Mouse (Mus musculus) neural tube, embryonic 15.5 days (tissue): Measurements from ENCODE around the gene Tppp3. TPM values are rescaled to one million over a fixed set of nuclear protein-coding genes. Genes with fewer than 3 reads are reported as not detected.

Experiments used
- ATAC-seq: fragments of 200-750 bp; cut with Nextera tagmentation; 2 replicates; pipeline ENCODE4 v1.8.0; 2017; ENCODE audit warnings: mild to moderate bottlenecking, moderate TSS enrichment, moderate library complexity; ENCODE audit not compliant: low FRiP score
- H3K27ac ChIP-seq: fragments of 300-500 bp; sonication (generic); replicated peaks from 2 replicates; pipeline ENCODE4 v1.5.1; 2015; ENCODE audit warnings: mild to moderate bottlenecking, inconsistent platforms
- H3K27me3 ChIP-seq: fragments of 300-500 bp; sonication (generic); replicated peaks from 2 replicates; pipeline ENCODE4 v1.6.1; 2015; ENCODE audit warnings: inconsistent platforms
- H3K36me3 ChIP-seq: fragments of 300-500 bp; sonication (generic); 2 replicates; pipeline ENCODE4 v1.6.1; 2015; ENCODE audit warnings: inconsistent platforms
- H3K4me1 ChIP-seq: fragments of 300-500 bp; sonication (generic); 2 replicates; pipeline ENCODE4 v1.6.1; 2015; ENCODE audit warnings: inconsistent platforms
- H3K4me2 ChIP-seq: fragments of 300-500 bp; sonication (generic); 2 replicates; pipeline ENCODE4 v1.6.1; 2015; ENCODE audit warnings: inconsistent platforms, mild to moderate bottlenecking, moderate library complexity
- H3K4me3 ChIP-seq: fragments of 300-500 bp; sonication (generic); replicated peaks from 2 replicates; pipeline ENCODE4 v1.5.1; 2015; ENCODE audit warnings: mild to moderate bottlenecking, inconsistent platforms
- H3K9ac ChIP-seq: fragments of 300-500 bp; sonication (generic); replicated peaks from 2 replicates; pipeline ENCODE4 v1.6.1; 2015; ENCODE audit warnings: mild to moderate bottlenecking, inconsistent platforms
- H3K9me3 ChIP-seq: fragments of 300-500 bp; sonication (generic); replicated peaks from 2 replicates; pipeline ENCODE4 v1.6.1; 2016; ENCODE audit warnings: inconsistent platforms
- WGBS: fragments of 180-500 bp; shearing (Covaris S2); methylation state at CpG from one replicate; pipeline ENCODE4 v1.1.7; 2015; ENCODE audit warnings: mixed read lengths; 5-methylcytosine and 5-hydroxymethylcytosine counted together
- polyA plus RNA-seq: library from polyadenylated mRNA; unstranded; fragments of >200 nt; fragmentation: Nextera tagmentation; extraction: Ambion mirVana; gene quantifications from 2 replicates; pipeline ENCODE4 v1.2.1, GENCODE M21; 2015

Tppp3 gene
- polyA plus RNA-seq, 1 experiment from 2014 or later: 288 TPM

- Histone ChIP-seq H3K4me1 (no peaks in the 10 kb centered on the region), H3K4me3 (no peak overlapping the region), H3K9me3 (no peaks in the 10 kb centered on the region), H3K36me3 (no peaks in the 10 kb centered on the region), H3K27me3 (no peaks in the 10 kb centered on the region), H3K4me2 (no peak overlapping the region), H3K27ac (no peak overlapping the region), H3K9ac (no peak overlapping the region)
- ATAC-seq: no peak
- 84% methylated on average over 6 of the region's 6 CpGs for WGBS
These were observed 35.7 kb upstream of the Tppp3 start for GRCm38 (mm10) chr8:105506977-105507376.

DNA sequence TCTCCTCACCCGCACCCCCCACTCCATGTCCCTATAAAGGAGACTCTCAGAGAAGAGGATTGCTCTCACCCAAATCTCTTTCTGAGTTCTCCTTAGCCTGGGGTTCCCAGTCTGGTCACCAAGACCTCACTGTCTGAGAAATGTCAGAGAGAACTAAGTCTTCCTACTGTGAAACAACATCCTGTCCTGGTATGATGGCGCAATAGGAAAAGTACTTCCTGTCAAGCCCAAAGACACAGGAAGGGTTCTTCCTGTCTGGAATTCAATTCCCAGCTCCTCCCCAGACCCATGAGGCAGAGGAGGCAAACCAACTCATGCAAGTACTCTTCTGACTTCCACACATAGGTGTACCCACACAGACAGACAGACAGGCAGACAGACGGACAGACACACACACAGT lies 33.3 kb upstream of the Tppp3 start:
- no peak overlapping the region for H3K27ac ChIP-seq
- no peak overlapping the region for H3K4me3 ChIP-seq
- no peak overlapping the region for H3K4me2 ChIP-seq
- H3K27me3 ChIP-seq: no peaks in the 10 kb centered on the region
- H3K9me3 ChIP-seq: no peaks in the 10 kb centered on the region
- no peak for ATAC-seq
- H3K9ac ChIP-seq: no peak overlapping the region
- H3K4me1 ChIP-seq: no peaks in the 10 kb centered on the region
- H3K36me3 ChIP-seq: no peaks in the 10 kb centered on the region
- WGBS: 88% methylated on average over 3 of the region's 3 CpGs

DNA sequence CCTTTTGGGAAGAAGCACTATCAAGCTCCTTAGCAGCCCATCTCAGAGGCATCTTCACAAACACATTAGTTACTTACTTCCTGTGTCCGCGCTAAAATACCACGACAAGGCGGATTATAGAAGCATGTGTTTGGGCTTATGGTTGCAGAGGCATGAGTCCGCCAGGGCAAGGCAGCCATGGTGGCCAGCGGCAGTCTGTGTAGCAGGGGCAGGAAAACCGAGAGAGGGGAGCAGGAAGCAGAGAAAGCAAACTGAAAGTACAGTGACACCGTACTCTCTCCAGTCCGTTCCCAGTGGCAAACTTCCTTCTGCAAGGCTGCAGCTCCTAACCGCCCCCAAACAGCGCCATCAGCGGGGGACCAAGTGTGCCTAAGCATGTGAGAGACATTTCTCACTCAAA lies 28.5 kb upstream of the Tppp3 start:
- 79% methylated on average over 12 of the region's 12 CpGs for WGBS
- peaks cover 22% of the 10 kb centered on the region for H3K4me1 ChIP-seq
- H3K9me3 ChIP-seq: no peaks in the 10 kb centered on the region
- H3K4me2 ChIP-seq: no peak overlapping the region
- no peak for ATAC-seq
- H3K27ac ChIP-seq: no peak overlapping the region
- no peak overlapping the region for H3K4me3 ChIP-seq
- H3K27me3 ChIP-seq: no peaks in the 10 kb centered on the region
- H3K36me3 ChIP-seq: no peaks in the 10 kb centered on the region
- no peak overlapping the region for H3K9ac ChIP-seq

DNA sequence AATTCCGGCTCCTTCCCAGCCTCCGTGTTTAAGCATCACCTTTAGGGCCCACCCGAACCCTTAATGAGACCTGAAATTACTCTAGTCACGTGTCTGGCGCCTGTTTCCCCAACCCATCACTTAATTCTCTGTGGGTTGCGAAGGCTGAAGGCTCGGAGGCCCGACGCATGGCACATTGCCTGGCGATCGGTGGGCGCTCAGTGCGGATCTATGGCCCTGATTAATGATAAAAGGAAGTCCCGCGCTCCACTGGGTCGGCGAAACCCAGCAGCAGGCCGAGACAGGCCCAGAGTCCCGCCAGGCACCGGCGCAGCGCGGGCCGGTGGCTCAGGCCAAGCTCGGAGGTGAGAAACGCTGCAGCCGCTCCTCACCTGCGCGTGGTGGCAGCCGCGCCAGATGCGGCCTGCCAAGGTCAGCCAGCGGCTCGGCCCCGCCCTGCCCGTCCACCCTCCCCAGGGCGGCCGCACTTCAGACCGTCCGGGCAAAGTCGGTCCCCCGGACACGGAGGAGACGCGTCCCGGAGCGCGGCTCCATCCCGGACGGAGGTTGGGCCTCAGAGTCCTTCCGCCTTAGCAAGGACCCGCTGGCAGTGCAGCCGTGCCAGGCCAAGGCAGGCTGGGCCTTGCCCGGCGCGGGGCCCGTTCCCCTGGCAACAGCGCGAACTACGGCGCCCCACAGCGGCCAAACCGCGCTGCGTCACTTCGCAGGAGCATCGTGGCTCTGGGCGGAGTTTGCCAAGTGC lies 25.3 kb upstream of the Tppp3 start, which contains the start of gene Zdhhc1:
TSS of gene Zdhhc1 (minus strand) at position 464 of the 742 bp plus-strand sequence.
- Histone ChIP-seq H3K4me2 (peak within 1 kb of the TSS; percentile 86), H3K9me3 (no peaks in the 10 kb centered on the region), H3K27ac (peak within 1 kb of the TSS; percentile 80), H3K4me1 (peaks cover 25% of the 10 kb centered on the region), H3K4me3 (peak within 1 kb of the TSS; percentile 72), H3K36me3 (no peaks in the 10 kb centered on the region), H3K9ac (peak within 1 kb of the TSS; percentile 88), H3K27me3 (no peaks in the 10 kb centered on the region)
- peak; percentile 84 for ATAC-seq
- under 1% methylated on average over 67 of the region's 68 CpGs for whole genome bisulfite sequencing

DNA sequence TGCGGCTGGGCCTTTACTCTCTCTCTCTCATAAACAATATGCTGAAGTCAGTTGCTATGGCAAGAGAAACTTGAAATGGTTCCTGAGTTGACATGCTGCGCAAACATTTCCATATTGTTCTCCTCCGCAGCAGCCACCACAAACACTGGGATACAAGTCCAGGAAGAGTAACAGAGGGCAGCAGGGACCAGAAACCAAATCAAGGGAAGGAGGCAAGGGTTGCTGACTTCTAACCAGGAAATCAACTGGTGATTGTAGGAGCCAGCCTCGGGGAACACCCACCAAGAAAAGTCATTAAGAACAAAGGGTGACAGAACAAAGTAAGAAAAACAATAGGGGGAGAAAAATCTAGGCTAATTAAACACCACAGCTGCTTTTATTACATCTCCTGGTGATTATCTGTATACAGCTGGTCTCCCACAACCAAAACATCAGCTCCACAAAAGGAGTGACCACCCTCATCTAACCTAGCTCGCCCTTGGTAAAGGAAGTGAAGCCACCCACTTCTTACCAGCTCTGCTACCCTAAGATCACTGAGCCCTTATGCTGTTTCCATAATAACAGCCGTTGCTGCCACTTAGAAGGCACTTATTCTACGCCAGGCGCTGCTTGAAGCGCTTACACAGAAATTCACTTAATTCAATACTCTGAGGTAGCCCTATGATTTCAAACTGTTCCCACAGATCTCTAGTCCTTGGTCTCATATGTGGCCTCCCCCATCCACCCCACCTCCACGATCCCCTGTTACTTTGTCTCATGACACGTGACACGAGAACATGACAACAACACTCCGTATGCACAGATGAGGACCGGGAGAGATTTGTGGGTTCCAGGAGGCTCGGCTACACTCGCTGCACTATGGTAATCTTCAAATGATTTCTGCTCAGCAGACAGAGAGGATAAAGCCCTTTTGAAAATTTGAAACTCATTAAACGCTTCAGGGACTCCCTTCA lies 24.3 kb upstream of the Tppp3 start:
- no peaks in the 10 kb centered on the region for H3K36me3 ChIP-seq
- no peak for ATAC-seq
- H3K4me3 ChIP-seq: peak overlapping the region; percentile 72
- peaks cover 25% of the 10 kb centered on the region for H3K4me1 ChIP-seq
- 17% methylated on average over 17 of the region's 17 CpGs for WGBS
- peak overlapping the region; percentile 80 for H3K27ac ChIP-seq
- peak overlapping the region; percentile 88; the same call in 1 of the 2 replicates for H3K9ac ChIP-seq
- H3K27me3 ChIP-seq: no peaks in the 10 kb centered on the region
- no peaks in the 10 kb centered on the region for H3K9me3 ChIP-seq
- H3K4me2 ChIP-seq: peak overlapping the region; percentile 86

- Histone ChIP-seq H3K36me3 (no peaks in the 10 kb centered on the region), H3K9me3 (no peaks in the 10 kb centered on the region), H3K4me2 (no peak overlapping the region), H3K4me3 (no peak overlapping the region), H3K27ac (no peak overlapping the region), H3K4me1 (peaks cover 25% of the 10 kb centered on the region), H3K9ac (no peak overlapping the region), H3K27me3 (no peaks in the 10 kb centered on the region)
- no peak for ATAC-seq
- 82% methylated on average over 3 of the region's 3 CpGs for WGBS
These were observed 23.2 kb upstream of the Tppp3 start for GRCm38 (mm10) chr8:105494566-105494965.

GRCm38 (mm10) chr8:105493495-105493894 lies 22.2 kb upstream of the Tppp3 start:
- Histone ChIP-seq H3K36me3 (no peaks in the 10 kb centered on the region), H3K4me3 (no peak overlapping the region), H3K27me3 (no peaks in the 10 kb centered on the region), H3K4me2 (no peak overlapping the region), H3K9me3 (no peaks in the 10 kb centered on the region), H3K9ac (no peak overlapping the region), H3K4me1 (peaks cover 25% of the 10 kb centered on the region), H3K27ac (no peak overlapping the region)
- no peak for ATAC-seq
- 64% methylated on average over 3 of the region's 3 CpGs for WGBS

GRCm38 (mm10) chr8:105489281-105489680 lies 18.0 kb upstream of the Tppp3 start:
- Histone ChIP-seq H3K4me1 (no peaks in the 10 kb centered on the region), H3K27ac (no peak overlapping the region), H3K9me3 (no peaks in the 10 kb centered on the region), H3K4me2 (no peak overlapping the region), H3K36me3 (0 out of 2 replicates have a peak, but pooled peaks cover 6% of the 10 kb centered on the region), H3K9ac (no peak overlapping the region), H3K4me3 (no peak overlapping the region), H3K27me3 (no peaks in the 10 kb centered on the region)
- WGBS: 60% methylated on average over 1 of the region's 1 CpGs
- no peak for ATAC-seq

DNA sequence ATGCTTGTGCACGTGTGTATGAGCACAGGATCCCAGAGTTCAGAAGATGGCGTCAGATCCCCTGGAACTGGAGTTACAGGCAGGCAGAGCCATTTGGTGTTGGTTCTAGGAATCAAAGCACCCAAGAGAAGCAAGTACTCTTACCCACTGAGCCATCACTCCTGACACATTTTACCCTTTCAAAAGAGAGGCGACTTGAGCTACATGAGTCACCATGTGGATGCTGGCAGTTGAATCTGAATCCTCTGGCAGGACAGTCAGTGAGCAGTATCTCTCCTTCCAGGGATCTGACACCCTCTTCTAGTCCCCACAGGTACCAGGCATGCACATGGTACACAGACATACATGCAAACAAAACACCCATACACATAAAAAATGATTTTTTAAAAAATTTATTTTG lies 16.8 kb upstream of the Tppp3 start:
- no peak overlapping the region for H3K4me3 ChIP-seq
- WGBS: 68% methylated on average over 3 of the region's 3 CpGs
- H3K9me3 ChIP-seq: no peaks in the 10 kb centered on the region
- H3K27me3 ChIP-seq: no peaks in the 10 kb centered on the region
- H3K36me3 ChIP-seq: 0 out of 2 replicates have a peak, but pooled peaks cover 6% of the 10 kb centered on the region
- H3K27ac ChIP-seq: no peak overlapping the region
- H3K4me2 ChIP-seq: no peak overlapping the region
- H3K4me1 ChIP-seq: peaks cover 9% of the 10 kb centered on the region; the same call in 1 of the 2 replicates
- ATAC-seq: no peak
- H3K9ac ChIP-seq: no peak overlapping the region

DNA sequence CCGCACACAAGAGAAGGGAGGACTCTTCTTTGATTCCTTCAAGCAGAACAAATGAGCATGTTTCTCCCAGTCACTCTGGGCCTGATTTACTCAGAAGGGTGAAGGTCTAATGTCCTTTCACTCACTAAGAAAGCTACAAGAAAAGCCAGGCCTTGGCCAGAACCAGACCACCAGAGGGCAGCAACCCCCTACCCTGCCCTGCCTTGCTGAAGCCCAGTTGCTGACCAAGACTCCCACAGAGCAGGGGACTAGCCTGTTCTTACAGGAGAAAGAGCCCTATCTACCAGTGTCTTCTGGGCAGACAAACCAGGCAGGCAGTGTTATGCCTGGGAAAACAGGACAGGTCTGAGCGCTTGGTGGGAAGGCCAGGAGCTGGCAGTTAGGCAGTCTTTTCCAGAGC lies 13.1 kb upstream of the Tppp3 start:
- Histone ChIP-seq H3K36me3 (peaks cover 9% of the 10 kb centered on the region; the same call in 1 of the 2 replicates), H3K9me3 (no peaks in the 10 kb centered on the region), H3K4me3 (no peak overlapping the region), H3K4me1 (peaks cover 9% of the 10 kb centered on the region; the same call in 1 of the 2 replicates), H3K27ac (no peak overlapping the region), H3K27me3 (no peaks in the 10 kb centered on the region), H3K4me2 (no peak overlapping the region), H3K9ac (no peak overlapping the region)
- peak; percentile 54; the same call in 1 of the 2 replicates for ATAC-seq
- 20% methylated on average over 2 of the region's 2 CpGs for WGBS

DNA sequence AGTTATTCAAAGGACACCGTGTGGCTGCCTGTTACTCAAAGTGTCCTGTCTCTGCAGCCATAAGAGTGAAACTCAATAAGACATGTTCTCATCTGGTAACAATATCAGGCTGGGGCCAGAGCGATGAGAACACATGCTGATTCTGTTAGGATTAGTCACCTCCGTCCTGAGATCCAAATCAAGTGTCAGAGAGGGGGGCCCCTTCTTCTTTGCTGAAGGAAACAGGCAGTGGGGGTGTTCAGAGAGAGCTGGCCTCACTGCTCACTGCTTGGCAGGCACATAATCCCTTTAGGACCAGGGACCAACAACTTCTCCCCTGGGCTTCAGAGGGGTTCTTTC lies 12.7 kb upstream of the Tppp3 start:
- Histone ChIP-seq H3K4me2 (no peak overlapping the region), H3K9ac (no peak overlapping the region), H3K9me3 (no peaks in the 10 kb centered on the region), H3K27me3 (no peaks in the 10 kb centered on the region), H3K36me3 (peaks cover 9% of the 10 kb centered on the region; the same call in 1 of the 2 replicates), H3K4me1 (peaks cover 9% of the 10 kb centered on the region; the same call in 1 of the 2 replicates), H3K4me3 (no peak overlapping the region), H3K27ac (0 out of 2 replicates have a peak overlapping the region, but pooled peaks have one; percentile 18)
- peak; percentile 18; the same call in 1 of the 2 replicates for ATAC-seq
- WGBS: 34% methylated on average over 3 of the region's 3 CpGs
